Mouse (Mus musculus) midbrain, embryonic 13.5 days (tissue): ENCODE results near the gene L3mbtl4. TPM values are rescaled to one million over a fixed set of nuclear protein-coding genes. Genes with fewer than 3 reads are reported as not detected.

Source experiments
- ATAC-seq: fragments of 200-750 bp; cut with Nextera tagmentation; 2 replicates; pipeline ENCODE4 v1.8.0; 2017; ENCODE audit warnings: mild to moderate bottlenecking, moderate TSS enrichment, moderate library complexity
- H3K27ac ChIP-seq: fragments of 300-500 bp; sonication (generic); 2 replicates; pipeline ENCODE4 v1.5.1; 2015; ENCODE audit warnings: inconsistent platforms, mild to moderate bottlenecking, moderate library complexity
- H3K27me3 ChIP-seq: fragments of 300-500 bp; sonication (generic); 2 replicates; pipeline ENCODE4 v1.6.1; 2015; ENCODE audit warnings: mild to moderate bottlenecking, inconsistent platforms
- H3K36me3 ChIP-seq: fragments of 300-500 bp; sonication (generic); 2 replicates; pipeline ENCODE4 v1.6.1; 2015; ENCODE audit warnings: mild to moderate bottlenecking, inconsistent platforms
- H3K4me1 ChIP-seq: fragments of 300-500 bp; sonication (generic); replicated peaks from 2 replicates; pipeline ENCODE4 v1.6.1; 2015; ENCODE audit warnings: inconsistent platforms
- H3K4me2 ChIP-seq: fragments of 300-500 bp; sonication (generic); replicated peaks from 2 replicates; pipeline ENCODE4 v1.6.1; 2015; ENCODE audit warnings: moderate library complexity, mild to moderate bottlenecking, inconsistent platforms
- H3K4me3 ChIP-seq: fragments of 300-500 bp; sonication (generic); replicated peaks from 2 replicates; pipeline ENCODE4 v1.5.1; 2015; ENCODE audit warnings: mild to moderate bottlenecking, inconsistent platforms
- H3K9ac ChIP-seq: fragments of 300-500 bp; sonication (generic); replicated peaks from 2 replicates; pipeline ENCODE4 v1.6.1; 2015; ENCODE audit warnings: mild to moderate bottlenecking, inconsistent platforms
- H3K9me3 ChIP-seq: fragments of 300-500 bp; sonication (generic); 2 replicates; pipeline ENCODE4 v1.6.1; 2016; ENCODE audit warnings: mild to moderate bottlenecking, inconsistent platforms
- WGBS: fragments of 180-500 bp; shearing (Covaris S2); methylation state at CpG from one replicate; pipeline ENCODE4 v1.1.7; 2015; 5-methylcytosine and 5-hydroxymethylcytosine counted together
- polyA plus RNA-seq: library from polyadenylated mRNA; unstranded; fragments of >200 nt; fragmentation: Nextera tagmentation; extraction: Ambion mirVana; gene quantifications from 2 replicates; pipeline ENCODE4 v1.2.1, GENCODE M21; 2015

Gene L3mbtl4
- polyA plus RNA-seq, 1 experiment from 2014 or later, result 1.6 TPM

GRCm38 (mm10) chr17:68585195-68585594 lies 311.6 kb downstream of the L3mbtl4 start:
- no peak overlapping the region for H3K27ac ChIP-seq
- no peaks in the 10 kb centered on the region for H3K4me1 ChIP-seq
- H3K9ac ChIP-seq, result no peak overlapping the region
- no peak overlapping the region for H3K4me2 ChIP-seq
- 78% methylated on average over 3 of the region's 3 CpGs for WGBS
- H3K4me3 ChIP-seq, result no peak overlapping the region
- H3K9me3 ChIP-seq, result no peaks in the 10 kb centered on the region
- no peaks in the 10 kb centered on the region for H3K36me3 ChIP-seq
- ATAC-seq, result no peak
- no peaks in the 10 kb centered on the region for H3K27me3 ChIP-seq

- H3K4me3 ChIP-seq, result no peak overlapping the region
- no peaks in the 10 kb centered on the region for H3K27me3 ChIP-seq
- no peak for ATAC-seq
- H3K27ac ChIP-seq, result no peak overlapping the region
- 74% methylated on average over 4 of the region's 4 CpGs for WGBS
- H3K36me3 ChIP-seq, result no peaks in the 10 kb centered on the region
- H3K4me1 ChIP-seq, result no peaks in the 10 kb centered on the region
- no peaks in the 10 kb centered on the region for H3K9me3 ChIP-seq
- no peak overlapping the region for H3K4me2 ChIP-seq
- H3K9ac ChIP-seq, result no peak overlapping the region
Observed at GRCm38 (mm10) chr17:68591619-68592018, 318.0 kb downstream of the L3mbtl4 start.

DNA sequence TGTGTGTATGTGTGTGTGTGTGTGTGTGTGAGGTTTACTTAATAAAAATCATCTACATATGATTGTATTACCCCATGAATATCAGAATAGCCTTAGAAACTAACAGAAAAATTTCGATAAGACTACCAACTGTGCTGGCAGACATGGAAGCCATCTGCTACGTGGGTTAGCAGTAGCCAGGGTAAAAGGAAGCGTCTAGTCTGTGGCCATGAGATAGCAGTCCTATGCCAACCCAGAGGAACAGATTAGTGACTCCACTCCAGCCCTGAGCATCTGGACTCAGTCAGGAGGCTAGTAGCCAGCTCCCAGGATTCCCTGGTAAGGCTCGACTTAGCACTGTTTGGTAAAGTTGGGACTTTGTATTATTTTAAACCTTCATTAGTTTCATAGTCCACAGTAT lies 329.1 kb downstream of the L3mbtl4 start:
- Histone ChIP-seq H3K9me3 (no peaks in the 10 kb centered on the region), H3K27me3 (no peaks in the 10 kb centered on the region), H3K4me3 (no peak overlapping the region), H3K9ac (no peak overlapping the region), H3K4me2 (no peak overlapping the region), H3K27ac (no peak overlapping the region), H3K36me3 (no peaks in the 10 kb centered on the region), H3K4me1 (no peaks in the 10 kb centered on the region)
- no peak for ATAC-seq
- 87% methylated on average over 4 of the region's 4 CpGs for WGBS

DNA sequence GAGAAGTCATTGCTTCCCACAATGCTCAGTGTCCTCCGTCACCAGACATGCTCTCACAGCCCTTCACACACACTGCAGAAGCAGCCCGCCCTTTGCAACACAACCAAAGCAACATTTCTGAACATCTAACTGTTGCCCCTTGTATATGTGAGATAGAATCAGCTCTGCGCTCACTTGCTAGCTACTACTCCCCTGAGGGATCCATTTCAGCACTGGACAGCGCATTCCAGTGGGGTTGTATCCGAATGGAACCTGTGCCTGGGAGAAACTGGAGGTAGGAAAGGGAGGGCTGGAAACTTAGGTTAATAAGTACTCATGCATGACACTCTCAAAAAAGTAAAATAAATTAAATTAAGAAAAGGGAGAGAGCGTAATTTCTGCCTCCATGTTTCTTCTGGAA lies 334.1 kb downstream of the L3mbtl4 start:
- Histone ChIP-seq H3K27ac (no peak overlapping the region), H3K36me3 (no peaks in the 10 kb centered on the region), H3K9me3 (no peaks in the 10 kb centered on the region), H3K4me2 (no peak overlapping the region), H3K4me1 (no peaks in the 10 kb centered on the region), H3K27me3 (no peaks in the 10 kb centered on the region), H3K4me3 (no peak overlapping the region), H3K9ac (no peak overlapping the region)
- 66% methylated on average over 6 of the region's 6 CpGs for WGBS
- no peak for ATAC-seq

- H3K27me3 ChIP-seq, result no peaks in the 10 kb centered on the region
- no peak for ATAC-seq
- no peak overlapping the region for H3K4me2 ChIP-seq
- no peak overlapping the region for H3K9ac ChIP-seq
- no peaks in the 10 kb centered on the region for H3K4me1 ChIP-seq
- no peaks in the 10 kb centered on the region for H3K36me3 ChIP-seq
- H3K4me3 ChIP-seq, result no peak overlapping the region
- H3K9me3 ChIP-seq, result no peaks in the 10 kb centered on the region
- H3K27ac ChIP-seq, result no peak overlapping the region
- WGBS, result 76% methylated on average over 6 of the region's 6 CpGs
Observed at GRCm38 (mm10) chr17:68611247-68611646, 337.6 kb downstream of the L3mbtl4 start.

- Histone ChIP-seq H3K36me3 (no peaks in the 10 kb centered on the region), H3K4me2 (no peak overlapping the region), H3K9ac (no peak overlapping the region), H3K9me3 (no peaks in the 10 kb centered on the region), H3K27me3 (no peaks in the 10 kb centered on the region), H3K4me1 (no peaks in the 10 kb centered on the region), H3K27ac (no peak overlapping the region), H3K4me3 (no peak overlapping the region)
- 82% methylated on average over 4 of the region's 4 CpGs for WGBS
- ATAC-seq, result no peak
Observed at GRCm38 (mm10) chr17:68625281-68625680, 351.7 kb downstream of the L3mbtl4 start.

DNA sequence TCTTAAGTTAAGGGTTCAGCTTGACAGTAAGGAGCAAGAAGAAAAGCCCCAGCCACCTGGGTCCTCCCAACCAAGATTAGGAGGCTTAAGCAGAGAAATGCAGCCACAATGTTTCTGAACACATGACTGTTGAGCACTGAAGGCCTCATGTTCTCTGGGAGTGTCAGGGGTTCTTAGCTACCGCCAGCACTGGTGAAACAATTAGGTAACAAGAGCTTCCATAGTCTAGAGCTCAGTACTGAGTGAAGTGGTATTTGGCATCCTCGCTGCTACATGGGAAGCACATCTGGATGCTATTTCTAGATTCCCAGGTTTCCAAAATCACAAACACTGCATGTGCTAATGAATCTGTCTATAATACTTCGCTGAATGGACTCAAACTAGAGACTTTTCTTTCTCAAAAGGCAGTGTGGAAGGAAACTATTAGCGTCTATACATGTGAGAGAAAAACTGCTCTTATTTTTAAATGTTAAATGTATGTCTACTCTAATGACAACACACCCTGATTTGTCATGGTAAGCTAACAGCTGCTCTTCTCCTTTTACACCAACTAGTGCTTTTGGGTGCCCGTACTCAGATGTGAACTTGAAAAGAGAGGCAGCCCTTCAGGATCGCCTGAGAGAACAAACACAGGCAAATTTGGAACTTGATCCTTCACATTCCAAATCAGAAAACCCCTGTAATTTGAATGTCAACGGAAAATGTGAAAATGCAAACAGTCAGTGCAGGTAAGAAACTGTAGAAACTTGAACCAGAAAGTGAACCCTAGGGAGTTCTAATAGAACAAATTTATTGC lies 356.2 kb downstream of the L3mbtl4 start:
- Histone ChIP-seq H3K9ac (no peak overlapping the region), H3K4me1 (no peaks in the 10 kb centered on the region), H3K36me3 (no peaks in the 10 kb centered on the region), H3K27ac (no peak overlapping the region), H3K4me2 (no peak overlapping the region), H3K9me3 (no peaks in the 10 kb centered on the region), H3K27me3 (no peaks in the 10 kb centered on the region), H3K4me3 (no peak overlapping the region)
- no peak for ATAC-seq
- WGBS, result 81% methylated on average over 7 of the region's 7 CpGs

- no peak for ATAC-seq
- H3K27ac ChIP-seq, result no peak overlapping the region
- WGBS, result 92% methylated on average over 8 of the region's 8 CpGs
Observed at GRCm38 (mm10) chr17:68631396-68631795, 357.8 kb downstream of the L3mbtl4 start.

GRCm38 (mm10) chr17:68640187-68640586 lies 366.6 kb downstream of the L3mbtl4 start:
- no peak overlapping the region for H3K9ac ChIP-seq
- no peaks in the 10 kb centered on the region for H3K27me3 ChIP-seq
- H3K4me3 ChIP-seq, result no peak overlapping the region
- no peak overlapping the region for H3K4me2 ChIP-seq
- H3K9me3 ChIP-seq, result no peaks in the 10 kb centered on the region
- WGBS, result 79% methylated on average over 6 of the region's 6 CpGs
- no peaks in the 10 kb centered on the region for H3K36me3 ChIP-seq
- H3K27ac ChIP-seq, result no peak overlapping the region
- ATAC-seq, result no peak
- H3K4me1 ChIP-seq, result no peaks in the 10 kb centered on the region

More at GRCm38 (mm10) chr17:68631396-68631795, 357.8 kb downstream of the L3mbtl4 start:
- Histone ChIP-seq H3K9ac (no peak overlapping the region), H3K4me2 (no peak overlapping the region), H3K27me3 (no peaks in the 10 kb centered on the region), H3K36me3 (no peaks in the 10 kb centered on the region), H3K9me3 (no peaks in the 10 kb centered on the region), H3K4me3 (no peak overlapping the region), H3K4me1 (no peaks in the 10 kb centered on the region)

DNA sequence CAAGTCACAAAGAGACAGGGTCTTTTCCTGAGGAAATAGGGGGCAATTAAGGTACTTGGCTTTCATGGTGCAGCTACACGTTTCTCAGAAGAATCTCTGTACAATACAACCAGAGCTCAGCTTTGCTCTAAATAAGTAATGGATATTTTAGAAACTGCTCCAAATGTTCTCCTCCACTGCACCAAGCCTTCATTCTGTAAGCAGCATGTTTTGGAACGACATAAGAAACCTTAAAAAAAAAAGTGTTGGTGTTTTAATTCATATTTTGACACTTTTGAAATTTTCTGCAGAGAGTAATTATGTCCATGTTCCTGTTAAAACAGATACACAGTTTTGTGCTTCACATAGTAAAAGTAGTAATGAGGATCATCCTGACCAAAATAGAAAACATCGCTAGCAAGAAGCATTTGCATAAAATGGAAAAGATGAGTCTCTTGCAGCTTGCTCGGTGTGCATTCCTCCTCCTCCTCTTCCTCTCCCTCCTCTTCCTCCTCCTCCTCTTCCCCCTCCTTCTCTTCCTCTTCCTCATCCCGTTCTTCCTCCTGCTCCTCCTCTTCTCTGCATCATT lies 369.0 kb downstream of the L3mbtl4 start:
- Histone ChIP-seq H3K27ac (no peak overlapping the region), H3K27me3 (no peaks in the 10 kb centered on the region), H3K4me3 (no peak overlapping the region), H3K9me3 (no peaks in the 10 kb centered on the region), H3K4me2 (no peak overlapping the region), H3K4me1 (no peaks in the 10 kb centered on the region), H3K36me3 (no peaks in the 10 kb centered on the region), H3K9ac (no peak overlapping the region)
- no peak for ATAC-seq
- WGBS, result 85% methylated on average over 5 of the region's 5 CpGs

GRCm38 (mm10) chr17:68666528-68666927 lies 392.9 kb downstream of the L3mbtl4 start:
- Histone ChIP-seq H3K9me3 (no peaks in the 10 kb centered on the region), H3K27ac (0 out of 2 replicates have a peak overlapping the region, but pooled peaks have one; percentile 35), H3K27me3 (no peaks in the 10 kb centered on the region), H3K4me1 (no peaks in the 10 kb centered on the region), H3K9ac (no peak overlapping the region), H3K4me2 (no peak overlapping the region), H3K36me3 (no peaks in the 10 kb centered on the region), H3K4me3 (no peak overlapping the region)
- ATAC-seq, result 0 out of 2 replicates have a peak, but pooled peaks have one; percentile 68
- 74% methylated on average over 1 of the region's 1 CpGs for WGBS

DNA sequence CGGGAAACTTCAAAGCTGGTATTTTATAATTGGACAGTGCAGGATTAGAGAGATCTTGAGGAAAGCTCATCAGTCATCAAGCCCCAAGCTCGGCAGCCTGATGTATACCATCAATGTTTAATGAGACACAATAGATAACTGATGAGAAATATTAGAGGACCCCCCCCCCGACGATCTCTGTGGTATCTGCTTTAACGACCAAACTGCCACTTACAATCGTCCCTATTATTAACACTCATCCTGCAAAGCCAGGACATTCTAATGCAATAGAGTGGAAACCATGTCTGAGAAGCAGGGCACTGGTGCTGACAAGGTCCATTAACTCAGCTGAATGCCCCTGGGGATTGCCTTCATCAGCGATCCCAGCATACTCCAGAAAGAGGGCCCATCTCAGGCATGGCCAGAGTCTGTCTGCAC lies 398.5 kb downstream of the L3mbtl4 start:
- Histone ChIP-seq H3K27me3 (no peaks in the 10 kb centered on the region), H3K4me1 (0 out of 2 replicates have a peak, but pooled peaks cover 2% of the 10 kb centered on the region), H3K9ac (no peak overlapping the region), H3K27ac (no peak overlapping the region), H3K4me3 (no peak overlapping the region), H3K9me3 (no peaks in the 10 kb centered on the region), H3K36me3 (no peaks in the 10 kb centered on the region), H3K4me2 (no peak overlapping the region)
- WGBS, result 37% methylated on average over 7 of the region's 7 CpGs
- peak; percentile 55; the same call in 1 of the 2 replicates for ATAC-seq
